Mouse (Mus musculus): ENCODE results near the gene Cfap300.

- TF ChIP-seq GATA1 (IDR thresholded peaks at IDR 0.05; ENCODE audit: borderline replicate concordance, low read length) (no peak), CTCF (IDR thresholded peaks at IDR 0.05; ENCODE audit: low read depth, low read length) (no peak), GATA2 (IDR thresholded peaks at IDR 0.05; ENCODE audit: borderline replicate concordance, low read depth, low read length) (no peak), POLR2AphosphoS5 (IDR thresholded peaks at IDR 0.05; ENCODE audit: insufficient replicate concordance, low read depth, low read length) (no peak), TAL1 (conservative IDR thresholded peaks at IDR 0.05; ENCODE audit: low read depth, low read length) (no peak)
Observed at GRCm38 (mm10) chr9:8059636-8060035, 17.0 kb upstream of the Cfap300 start.
